Mouse (Mus musculus) MEL-GATA-1-ER (cell line): ENCODE measurements around the gene Aprt.
A peak's percentile ranks its signal among the peaks of the same experiment; 100 is the strongest.

ENCODE experiments used
- DNase-seq: peaks from one replicate; pipeline ENCODE4 v3.0.0-alpha.2; 2012; ENCODE audit warnings: low read depth; ENCODE audit errors: extremely low read depth

Gene Aprt

GRCm38 (mm10) chr8:122537812-122538211 is 38.9 kb downstream of the Aprt start:
- peak; percentile 44 for DNase-seq

DNA sequence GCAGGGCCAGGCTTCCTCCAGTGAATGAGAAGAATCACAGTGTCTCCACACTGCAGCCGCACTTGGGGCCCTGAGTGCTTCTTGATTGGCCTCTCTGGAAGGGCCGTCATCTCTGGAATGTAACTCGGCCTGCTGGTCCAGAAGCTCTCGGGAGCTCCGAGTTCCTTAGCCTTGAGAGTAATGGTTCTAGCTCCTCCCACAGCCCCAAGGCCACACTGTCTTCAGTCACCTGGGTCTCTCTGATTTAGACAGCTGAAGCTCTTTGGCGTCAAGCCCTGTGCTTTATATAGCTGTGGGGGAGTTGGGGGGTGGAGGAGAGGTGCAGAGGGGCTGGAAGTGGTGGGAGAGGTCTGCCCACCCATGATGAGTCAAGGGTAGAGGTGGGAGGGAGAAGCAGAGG is 39.7 kb downstream of the Aprt start:
- no peak for DNase-seq

GRCm38 (mm10) chr8:122531312-122531711 is 45.4 kb downstream of the Aprt start:
- no peak for DNase-seq

GRCm38 (mm10) chr8:122529159-122529558 is 47.5 kb downstream of the Aprt start:
- DNase-seq: no peak

DNA sequence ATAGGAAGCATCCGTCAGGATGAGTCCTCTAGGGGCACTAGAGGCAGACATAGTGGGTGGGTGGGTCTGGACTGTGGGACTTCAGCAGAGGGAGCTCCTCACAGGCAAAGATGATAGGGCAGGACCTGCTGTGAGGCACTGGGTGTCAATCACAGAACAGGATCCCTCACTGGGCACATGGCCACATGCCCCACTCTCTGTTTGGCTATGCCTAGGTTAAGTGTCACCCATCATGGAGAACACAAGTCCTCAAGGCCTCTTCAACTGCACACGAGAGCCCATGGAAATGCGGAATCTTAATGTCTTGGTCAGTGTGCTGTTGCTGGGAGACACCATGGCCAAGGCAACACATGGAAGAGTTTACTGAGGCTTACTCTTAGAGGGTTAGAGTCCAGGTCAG is 48.8 kb downstream of the Aprt start:
- DNase-seq: no peak

- DNase-seq: no peak
These were observed 50.1 kb downstream of the Aprt start for GRCm38 (mm10) chr8:122526526-122527170.

- no peak for DNase-seq
These were observed 50.6 kb downstream of the Aprt start for GRCm38 (mm10) chr8:122526084-122526483.

DNA sequence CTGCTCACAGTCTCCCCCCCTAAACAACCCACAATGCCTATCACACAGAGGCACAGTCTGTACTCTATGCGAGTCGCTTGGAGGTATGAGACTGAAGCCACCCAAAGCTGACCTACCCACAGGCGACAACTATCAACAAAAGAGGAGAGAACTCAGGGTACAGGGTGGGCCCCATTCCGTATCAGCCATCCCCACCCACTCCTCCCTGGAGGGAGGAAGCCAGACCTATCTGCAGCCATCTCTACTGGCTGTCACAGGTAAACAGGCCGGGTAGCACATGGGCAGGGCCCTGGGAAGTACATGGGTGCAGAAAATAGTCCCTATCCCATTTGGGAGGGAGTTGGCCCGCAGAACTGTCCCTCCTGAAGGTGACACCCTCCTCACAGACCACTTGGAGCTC is 51.7 kb downstream of the Aprt start:
- DNase-seq: no peak
